Mouse (Mus musculus): ENCODE measurements around the gene Prph2.

Gene Prph2

GRCm38 (mm10) chr17:46910186-46910585 lies at the start of gene Prph2:
Gene Prph2, plus strand, starts transcription at chr17:46910459.
- no peak for DNase-seq (ENCODE audit: low spot score)

DNA sequence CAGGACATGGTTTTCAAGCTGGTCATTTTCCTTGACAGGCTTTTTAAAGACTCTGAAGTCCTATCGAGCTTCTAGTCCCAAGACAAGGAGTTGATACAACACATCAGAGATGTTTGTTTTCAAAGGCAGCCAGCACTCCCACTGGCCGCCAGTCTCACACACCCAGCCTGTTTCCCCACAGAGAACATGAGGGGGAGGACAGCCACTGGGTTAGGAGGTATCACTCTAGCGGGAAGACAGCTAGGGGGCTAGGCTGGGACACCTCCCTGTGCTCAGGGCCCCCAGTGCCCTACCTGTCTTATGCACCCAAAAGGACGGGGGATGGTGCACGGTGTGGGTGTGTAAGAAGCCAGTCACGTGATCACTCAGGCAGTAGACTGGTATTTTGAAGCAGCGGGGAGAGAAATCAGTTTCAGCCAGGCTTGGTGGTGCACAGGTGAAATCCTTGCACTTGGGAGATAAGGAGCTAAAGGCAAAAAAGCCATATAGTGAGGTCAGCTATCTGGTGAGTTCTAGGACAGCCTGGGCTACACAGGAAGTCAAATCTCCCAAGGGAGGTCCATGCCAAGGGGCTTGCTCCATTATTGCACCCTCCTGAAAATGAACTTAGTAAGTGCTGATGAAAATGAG lies 45.6 kb upstream of the Prph2 start:
- DNase-seq (ENCODE audit: low spot score), result no peak

- no peak for DNase-seq (ENCODE audit: low spot score)
Measured at GRCm38 (mm10) chr17:46866836-46867235, 43.4 kb upstream of the Prph2 start.

- DNase-seq (ENCODE audit: low spot score), result no peak
Measured at GRCm38 (mm10) chr17:46870204-46870798, 40.0 kb upstream of the Prph2 start.

- DNase-seq (ENCODE audit: low spot score), result no peak
Measured at GRCm38 (mm10) chr17:46870913-46871312, 39.3 kb upstream of the Prph2 start.

DNA sequence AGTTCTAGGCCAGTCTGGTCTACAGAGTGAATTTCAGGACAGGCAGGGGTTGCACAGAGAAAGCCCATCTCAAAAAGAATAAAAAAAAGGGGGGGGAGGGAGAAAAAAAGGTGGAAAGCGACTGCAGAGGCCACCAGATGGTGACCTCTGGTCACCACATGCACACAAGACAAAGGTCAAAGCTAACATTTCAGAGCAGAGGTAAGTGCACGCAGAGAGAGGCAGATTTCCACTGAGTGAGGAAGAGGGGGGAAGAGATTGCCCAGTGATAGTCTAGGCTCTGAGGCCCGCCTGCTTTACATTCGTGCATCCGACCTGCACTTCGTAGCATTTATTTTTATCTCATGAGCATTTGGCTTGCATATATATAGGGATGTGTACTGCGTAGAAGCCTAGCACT lies 37.5 kb upstream of the Prph2 start:
- DNase-seq (ENCODE audit: low spot score), result no peak

- no peak for DNase-seq (ENCODE audit: low spot score)
Measured at GRCm38 (mm10) chr17:46874133-46874532, 36.1 kb upstream of the Prph2 start.

GRCm38 (mm10) chr17:46875626-46876025 lies 34.6 kb upstream of the Prph2 start:
- no peak for DNase-seq (ENCODE audit: low spot score)

DNA sequence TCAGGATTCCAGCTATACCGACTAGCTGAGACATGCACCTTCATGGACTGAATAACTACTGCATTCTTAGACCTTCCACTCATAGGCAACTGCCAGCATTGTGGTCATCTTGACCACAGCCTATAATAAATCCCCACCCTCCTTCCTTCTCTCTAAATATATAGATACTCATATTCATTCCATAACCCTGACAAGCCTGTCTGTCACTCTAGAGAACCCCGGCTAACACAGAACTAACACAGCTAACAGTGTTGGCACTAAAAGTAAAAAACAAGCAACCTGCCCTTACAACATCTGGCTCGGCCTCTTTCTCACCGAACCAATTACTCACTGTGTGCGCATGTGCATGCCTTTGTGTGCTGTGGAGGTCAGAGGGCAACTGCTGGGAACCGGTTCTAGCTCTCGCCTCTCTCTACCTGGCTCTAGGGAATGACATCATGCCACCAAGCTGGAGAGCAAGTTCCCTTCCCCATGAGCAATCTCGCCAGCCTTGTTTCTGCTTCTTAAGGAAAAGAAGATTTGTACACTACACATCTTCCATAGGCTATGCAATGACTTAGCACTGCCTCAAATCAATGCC lies 33.8 kb upstream of the Prph2 start:
- DNase-seq (ENCODE audit: low spot score), result no peak

GRCm38 (mm10) chr17:46877061-46877460 lies 33.2 kb upstream of the Prph2 start:
- DNase-seq (ENCODE audit: low spot score), result no peak

DNA sequence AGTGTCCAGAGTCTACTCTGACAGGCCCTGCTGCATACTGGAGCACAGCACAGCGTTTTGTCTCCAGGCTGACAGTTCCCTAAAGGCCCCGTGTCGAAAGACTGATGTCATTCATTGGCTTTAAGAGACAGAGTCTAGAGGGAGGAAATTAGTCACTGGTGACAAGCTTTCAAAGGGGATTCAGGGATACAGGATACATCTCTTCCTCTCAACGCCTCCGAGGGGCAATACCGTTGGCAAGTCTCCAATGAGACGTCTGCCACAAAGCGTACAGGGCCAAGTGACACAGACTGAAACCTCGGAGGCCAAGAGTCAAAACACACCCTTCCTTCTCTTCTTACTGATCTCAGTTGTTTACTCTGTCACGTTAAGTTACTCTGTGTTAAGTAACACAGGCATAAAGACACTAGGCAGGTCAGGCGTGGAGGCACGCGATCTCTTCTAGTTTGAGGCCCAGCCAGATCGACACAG lies 30.4 kb upstream of the Prph2 start:
- no peak for DNase-seq (ENCODE audit: low spot score)

GRCm38 (mm10) chr17:46880322-46880721 lies 29.9 kb upstream of the Prph2 start:
- no peak for DNase-seq (ENCODE audit: low spot score)

DNA sequence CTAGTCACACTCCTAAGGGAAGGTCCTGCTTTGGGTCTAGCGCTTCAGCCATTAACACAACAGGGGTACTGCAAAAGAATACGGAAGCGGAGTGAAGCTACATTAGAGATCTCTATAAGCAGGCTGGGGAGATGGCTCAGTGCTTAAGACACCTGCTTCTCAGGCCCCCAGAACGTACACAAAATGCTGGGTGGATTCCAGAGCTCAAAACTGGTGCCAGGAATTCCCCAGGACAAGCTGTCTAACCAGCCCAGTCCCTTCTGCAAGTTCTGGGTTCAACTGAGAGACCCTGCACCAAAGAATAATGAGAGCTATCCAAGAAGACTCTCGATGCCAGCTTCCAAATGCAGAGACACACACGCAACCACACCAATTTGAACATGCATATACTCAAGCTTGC lies 28.5 kb upstream of the Prph2 start:
- DNase-seq (ENCODE audit: low spot score), result no peak

- no peak for DNase-seq (ENCODE audit: low spot score)
Measured at GRCm38 (mm10) chr17:46883107-46883506, 27.2 kb upstream of the Prph2 start.

- DNase-seq (ENCODE audit: low spot score), result no peak
Measured at GRCm38 (mm10) chr17:46884766-46885165, 25.5 kb upstream of the Prph2 start.

GRCm38 (mm10) chr17:46885218-46885909 lies 24.9 kb upstream of the Prph2 start:
- no peak for DNase-seq (ENCODE audit: low spot score)

DNA sequence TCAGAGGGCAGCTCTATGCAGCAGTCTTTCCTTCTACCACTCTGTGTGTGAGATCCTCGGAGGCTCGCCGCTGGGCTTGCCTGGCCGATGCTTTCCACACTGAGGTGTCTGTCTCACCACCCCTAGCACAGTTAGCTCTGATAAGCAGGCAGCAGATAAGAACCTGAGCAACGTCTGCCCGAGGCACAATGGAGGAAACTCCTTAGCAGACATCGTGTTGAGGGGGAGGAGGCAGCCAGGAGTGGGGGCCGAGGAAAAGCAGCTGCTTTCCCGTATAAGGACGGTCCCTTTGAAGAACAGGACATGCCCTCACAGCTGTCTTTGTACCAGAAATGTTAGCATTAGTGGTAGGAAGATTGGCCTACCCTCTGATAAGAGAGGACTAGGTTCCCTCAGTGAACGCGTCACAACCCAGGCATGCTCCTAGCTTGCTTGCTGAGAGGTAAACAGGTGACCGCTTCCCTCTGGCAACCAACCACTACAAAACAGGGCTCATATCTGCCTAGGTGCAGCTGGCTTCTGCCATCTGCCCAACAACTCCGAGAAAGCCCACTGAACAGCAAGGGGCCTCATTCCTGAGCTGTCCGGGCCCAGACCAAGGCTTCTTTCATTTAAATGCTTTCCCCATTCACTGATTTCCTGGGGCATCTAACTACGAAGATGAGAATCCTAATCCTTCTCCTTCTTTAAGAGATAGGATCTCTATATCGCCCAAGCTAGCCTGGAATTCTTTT lies 24.2 kb upstream of the Prph2 start:
- peak; percentile 51 for DNase-seq (ENCODE audit: low spot score)

DNA sequence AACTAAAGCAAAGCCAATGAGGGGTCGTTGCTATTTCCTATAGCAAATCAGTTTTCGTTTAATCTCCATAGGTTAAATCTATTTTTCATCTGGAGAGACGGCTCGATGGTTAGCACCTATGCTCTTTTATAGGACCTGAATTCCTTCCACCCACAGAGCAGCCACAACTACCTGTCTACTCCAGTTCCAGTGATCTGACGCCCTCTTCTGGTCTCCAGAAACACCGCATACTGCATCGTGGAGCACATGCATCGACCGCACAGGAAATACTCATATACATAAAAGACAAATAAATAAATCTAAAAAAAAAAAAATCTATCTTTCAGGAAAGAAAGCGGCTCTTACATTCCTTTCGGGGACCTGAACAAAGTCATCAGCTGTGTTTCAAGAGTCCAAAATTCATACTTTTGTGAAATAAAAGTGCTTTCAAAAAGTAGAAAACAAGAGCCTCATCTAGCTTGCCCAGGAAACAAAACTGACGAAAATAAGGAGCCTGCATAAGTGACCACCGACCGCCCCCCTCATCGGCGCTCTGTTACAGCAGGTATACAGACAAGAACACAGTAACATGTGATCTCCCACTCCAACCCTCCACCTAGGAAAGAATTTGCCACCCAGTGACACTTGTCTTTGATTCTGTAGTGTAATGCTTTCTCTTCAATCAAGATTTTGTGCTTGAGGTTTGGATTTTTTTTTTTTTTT lies 21.6 kb upstream of the Prph2 start:
- DNase-seq (ENCODE audit: low spot score), result no peak

GRCm38 (mm10) chr17:46889450-46890084 lies 20.7 kb upstream of the Prph2 start:
- peak; percentile 81 for DNase-seq (ENCODE audit: low spot score)

GRCm38 (mm10) chr17:46890116-46890815 lies 20.0 kb upstream of the Prph2 start, which contains the start of gene Tbcc:
Gene Tbcc, plus strand, starts transcription at chr17:46890684.
- DNase-seq (ENCODE audit: low spot score), result peak; percentile 98
